ENCODE assay signal across 21 mouse cellular contexts in genomic region chr3:99739654-99740053, GRCm38 (mm10).
DNase-seq lines count a peak whose midpoint lies in the region; ATAC-seq lines count a peak whose summit lies in the region.
"Had no signal": no experiment of that assay in that cellular context is flagged by ENCODE, and none has a peak within 500 bp of the region (broad histone marks: within the 10 kb centered on the region; RNA-seq: fewer than 3 reads in every experiment).

No protein-coding gene starts in this region.

- 17% methylated on average over 7 of the region's 7 CpGs for WGBS in kidney, embryonic 15.5 days
- 26% methylated on average over 7 of the region's 7 CpGs for WGBS in limb, embryonic 12.5 days

- no peaks in the 10 kb centered on the region for H3K9me3 ChIP-seq in kidney, embryonic 15.5 days (replicated peaks)
- no peaks in the 10 kb centered on the region for H3K9me3 ChIP-seq in limb, embryonic 12.5 days
- H3K9me3 ChIP-seq: embryonic facial prominence, embryonic 13.5 days; forebrain, embryonic 12.5 days; heart, embryonic 10.5 days; hindbrain, embryonic 12.5 days had no signal

- DNase-seq in kidney, adult 9 months: no peak
- DNase-seq in embryo, embryonic 10.5 days (ENCODE audit: low spot score): peak; percentile 30
- peak; percentile 27 for DNase-seq in embryo, embryonic 11 days
- no peak for DNase-seq in thymus, postnatal 0 days (ENCODE audit: low spot score)
- DNase-seq in urinary bladder, postnatal 4 days (ENCODE audit: low spot score in 2 of 2): no peak
- DNase-seq: adrenal gland, adult 2 months; adrenal gland, postnatal 25 days; cerebellum, adult 18-20 months; cerebellum, adult 9-11 months; cerebellum, postnatal 36 days; heart, adult 18-20 months; heart, postnatal 10 days; heart, postnatal 4 days had no signal

- H3K4me2 ChIP-seq in kidney, embryonic 15.5 days: no peak overlapping the region
- peak overlapping the region; percentile 9; the same call in 1 of the 2 replicates for H3K4me2 ChIP-seq in limb, embryonic 12.5 days
- H3K4me2 ChIP-seq: embryonic facial prominence, embryonic 13.5 days; forebrain, embryonic 12.5 days; hindbrain, embryonic 12.5 days had no signal

- H3K4me1 ChIP-seq in kidney, embryonic 15.5 days: no peaks in the 10 kb centered on the region
- H3K4me1 ChIP-seq in limb, embryonic 12.5 days (replicated peaks): peaks cover 10% of the 10 kb centered on the region
- H3K4me1 ChIP-seq: embryonic facial prominence, embryonic 13.5 days; forebrain, embryonic 12.5 days; hindbrain, embryonic 12.5 days had no signal

- no peak overlapping the region for H3K27ac ChIP-seq in kidney, embryonic 15.5 days
- no peak overlapping the region for H3K27ac ChIP-seq in limb, embryonic 12.5 days
- H3K27ac ChIP-seq: embryonic facial prominence, embryonic 13.5 days; forebrain, embryonic 12.5 days; heart, embryonic 10.5 days; hindbrain, embryonic 12.5 days had no signal

- H3K27me3 ChIP-seq in kidney, embryonic 15.5 days: peaks cover 6% of the 10 kb centered on the region; the same call in 1 of the 2 replicates
- no peaks in the 10 kb centered on the region for H3K27me3 ChIP-seq in limb, embryonic 12.5 days
- H3K27me3 ChIP-seq: embryonic facial prominence, embryonic 13.5 days; forebrain, embryonic 12.5 days; hindbrain, embryonic 12.5 days had no signal

- H3K36me3 ChIP-seq in kidney, embryonic 15.5 days: no peaks in the 10 kb centered on the region
- no peaks in the 10 kb centered on the region for H3K36me3 ChIP-seq in limb, embryonic 12.5 days
- H3K36me3 ChIP-seq: embryonic facial prominence, embryonic 13.5 days; forebrain, embryonic 12.5 days; heart, embryonic 10.5 days; hindbrain, embryonic 12.5 days had no signal

- H3K9ac ChIP-seq in kidney, embryonic 15.5 days: no peak overlapping the region
- no peak overlapping the region for H3K9ac ChIP-seq in limb, embryonic 12.5 days (replicated peaks)
- H3K9ac ChIP-seq: embryonic facial prominence, embryonic 13.5 days; forebrain, embryonic 12.5 days; hindbrain, embryonic 12.5 days had no signal

- peak; percentile 70; the same call in 1 of the 2 replicates for ATAC-seq in kidney, embryonic 15.5 days (replicated peaks; ENCODE audit: low FRiP score)
- no peak for ATAC-seq in limb, embryonic 12.5 days (ENCODE audit: insufficient number of reproducible peaks, insufficient read depth, low FRiP score, low TSS enrichment, low read depth)
- ATAC-seq: forebrain, embryonic 16.5 days; hindbrain, embryonic 16.5 days had no signal

- H3K4me3 ChIP-seq in kidney, embryonic 15.5 days (replicated peaks): no peak overlapping the region
- H3K4me3 ChIP-seq in limb, embryonic 12.5 days (replicated peaks): no peak overlapping the region
- H3K4me3 ChIP-seq: embryonic facial prominence, embryonic 13.5 days; forebrain, embryonic 12.5 days; heart, embryonic 10.5 days; hindbrain, embryonic 12.5 days had no signal

Comparison
In these comparisons a context has a peak if more than half of its experiments do, and no peak if none do; other contexts are left out.
1. DNase-seq: peak in embryo, embryonic 10.5 days (single experiment) and embryo, embryonic 11 days (single experiment); none in kidney, adult 9 months (single experiment), thymus, postnatal 0 days (single experiment) and urinary bladder, postnatal 4 days (0 of 2).